Mouse (Mus musculus): ENCODE results near the gene Rgs19. TPM values are rescaled to one million over a fixed set of nuclear protein-coding genes. Genes with fewer than 3 reads are reported as not detected.
A peak's percentile ranks its signal among the peaks of the same experiment; 100 is the strongest.

Gene Rgs19
- polyA plus RNA-seq, 1 experiment from 2014 or later, result 53.3 TPM

- Histone ChIP-seq H3K9ac (peak overlapping the region; percentile 85; the same call in 1 of the 2 replicates), H3K4me1 (peaks cover 14% of the 10 kb centered on the region; the same call in 1 of the 2 replicates), H3K36me3 (no peaks in the 10 kb centered on the region), H3K9me3 (no peaks in the 10 kb centered on the region), H3K27me3 (replicated peaks) (no peaks in the 10 kb centered on the region), H3K4me3 (replicated peaks) (peak overlapping the region; percentile 74), H3K27ac (peak overlapping the region; percentile 37; the same call in 1 of the 2 replicates), H3K4me2 (peak overlapping the region; percentile 89)
- WGBS, result 15% methylated on average over 7 of the region's 7 CpGs
- ATAC-seq (ENCODE audit: insufficient read depth, low FRiP score, low read depth), result 0 out of 2 replicates have a peak, but pooled peaks have one; percentile 9
Measured at GRCm38 (mm10) chr2:181680716-181681117, 13.1 kb downstream of the Rgs19 start.

GRCm38 (mm10) chr2:181679951-181680715 is 13.6 kb downstream of the Rgs19 start, which contains the start of gene Tcea2:
TSS of gene Tcea2 (plus strand) at chr2:181680310.
- WGBS, result under 1% methylated on average over 67 of the region's 69 CpGs
- Histone ChIP-seq H3K36me3 (no peaks in the 10 kb centered on the region), H3K27ac (peak within 1 kb of the TSS; percentile 37; the same call in 1 of the 2 replicates), H3K9me3 (no peaks in the 10 kb centered on the region), H3K4me1 (peaks cover 17% of the 10 kb centered on the region; the same call in 1 of the 2 replicates), H3K4me2 (peak within 1 kb of the TSS; percentile 89), H3K27me3 (replicated peaks) (no peaks in the 10 kb centered on the region), H3K4me3 (replicated peaks) (peak within 1 kb of the TSS; percentile 74), H3K9ac (peak within 1 kb of the TSS; percentile 85)
- ATAC-seq (ENCODE audit: insufficient read depth, low FRiP score, low read depth), result peak; percentile 15; the same call in 1 of the 2 replicates

- no peaks in the 10 kb centered on the region for H3K9me3 ChIP-seq
- no peaks in the 10 kb centered on the region for H3K36me3 ChIP-seq
- peaks cover 17% of the 10 kb centered on the region; the same call in 1 of the 2 replicates for H3K4me1 ChIP-seq
- 49% methylated on average over 1 of the region's 1 CpGs for WGBS
- no peak overlapping the region for H3K9ac ChIP-seq
- no peak overlapping the region for H3K27ac ChIP-seq
- H3K4me3 ChIP-seq (replicated peaks), result no peak overlapping the region
- peak; percentile 59 for ATAC-seq (ENCODE audit: insufficient read depth, low FRiP score, low read depth)
- no peak overlapping the region for H3K4me2 ChIP-seq
- peaks cover 5% of the 10 kb centered on the region; the same call in 1 of the 2 replicates for H3K27me3 ChIP-seq (replicated peaks)
Measured at GRCm38 (mm10) chr2:181678780-181679179, 15.0 kb downstream of the Rgs19 start.

- 0 out of 2 replicates have a peak overlapping the region, but pooled peaks have one; percentile 19 for H3K27ac ChIP-seq
- H3K9ac ChIP-seq, result no peak overlapping the region
- WGBS, result 54% methylated on average over 3 of the region's 3 CpGs
- H3K4me1 ChIP-seq, result peaks cover 17% of the 10 kb centered on the region; the same call in 1 of the 2 replicates
- no peak overlapping the region for H3K4me3 ChIP-seq (replicated peaks)
- no peak overlapping the region for H3K4me2 ChIP-seq
- ATAC-seq (ENCODE audit: insufficient read depth, low FRiP score, low read depth), result no peak
- H3K9me3 ChIP-seq, result no peaks in the 10 kb centered on the region
- no peaks in the 10 kb centered on the region for H3K36me3 ChIP-seq
- H3K27me3 ChIP-seq (replicated peaks), result peaks cover 14% of the 10 kb centered on the region
Measured at GRCm38 (mm10) chr2:181677755-181678098, 16.1 kb downstream of the Rgs19 start.

GRCm38 (mm10) chr2:181677096-181677754 is 16.6 kb downstream of the Rgs19 start:
- WGBS, result 72% methylated on average over 5 of the region's 5 CpGs
- ATAC-seq (ENCODE audit: insufficient read depth, low FRiP score, low read depth), result no peak
- H3K27ac ChIP-seq, result 0 out of 2 replicates have a peak overlapping the region, but pooled peaks have one; percentile 19

GRCm38 (mm10) chr2:181676424-181676823 is 17.4 kb downstream of the Rgs19 start:
- ATAC-seq (ENCODE audit: insufficient read depth, low FRiP score, low read depth), result no peak
- Histone ChIP-seq H3K27me3 (replicated peaks) (peaks cover 28% of the 10 kb centered on the region), H3K9me3 (no peaks in the 10 kb centered on the region), H3K9ac (no peak overlapping the region), H3K36me3 (no peaks in the 10 kb centered on the region), H3K27ac (no peak overlapping the region), H3K4me1 (peaks cover 18% of the 10 kb centered on the region; the same call in 1 of the 2 replicates), H3K4me2 (no peak overlapping the region), H3K4me3 (replicated peaks) (no peak overlapping the region)
- 65% methylated on average over 2 of the region's 2 CpGs for WGBS

More at GRCm38 (mm10) chr2:181677096-181677754, 16.6 kb downstream of the Rgs19 start:
- Histone ChIP-seq H3K27me3 (replicated peaks) (peaks cover 20% of the 10 kb centered on the region), H3K36me3 (no peaks in the 10 kb centered on the region), H3K9ac (no peak overlapping the region), H3K9me3 (no peaks in the 10 kb centered on the region), H3K4me1 (peaks cover 17% of the 10 kb centered on the region; the same call in 1 of the 2 replicates), H3K4me2 (no peak overlapping the region), H3K4me3 (replicated peaks) (no peak overlapping the region)

- 5% methylated on average over 14 of the region's 14 CpGs for WGBS
- Histone ChIP-seq H3K4me1 (peaks cover 19% of the 10 kb centered on the region), H3K4me3 (replicated peaks) (0 out of 2 replicates have a peak overlapping the region, but pooled peaks have one; percentile 3), H3K4me2 (peak overlapping the region; percentile 29; the same call in 1 of the 2 replicates), H3K9me3 (no peaks in the 10 kb centered on the region), H3K27ac (no peak overlapping the region), H3K27me3 (replicated peaks) (peaks cover 37% of the 10 kb centered on the region), H3K36me3 (no peaks in the 10 kb centered on the region), H3K9ac (no peak overlapping the region)
- ATAC-seq (ENCODE audit: insufficient read depth, low FRiP score, low read depth), result peak; percentile 29; the same call in 1 of the 2 replicates
Measured at GRCm38 (mm10) chr2:181675454-181675853, 18.3 kb downstream of the Rgs19 start.

GRCm38 (mm10) chr2:181674934-181675333 is 18.8 kb downstream of the Rgs19 start:
- Histone ChIP-seq H3K9me3 (no peaks in the 10 kb centered on the region), H3K4me2 (no peak overlapping the region), H3K4me3 (replicated peaks) (no peak overlapping the region), H3K27me3 (replicated peaks) (peaks cover 42% of the 10 kb centered on the region), H3K36me3 (no peaks in the 10 kb centered on the region), H3K9ac (no peak overlapping the region), H3K27ac (no peak overlapping the region), H3K4me1 (peaks cover 24% of the 10 kb centered on the region)
- ATAC-seq (ENCODE audit: insufficient read depth, low FRiP score, low read depth), result no peak
- WGBS, result 76% methylated on average over 4 of the region's 4 CpGs

GRCm38 (mm10) chr2:181673501-181673900 is 20.3 kb downstream of the Rgs19 start:
- Histone ChIP-seq H3K9me3 (no peaks in the 10 kb centered on the region), H3K36me3 (no peaks in the 10 kb centered on the region), H3K4me3 (replicated peaks) (no peak overlapping the region), H3K27me3 (replicated peaks) (peaks cover 55% of the 10 kb centered on the region), H3K4me1 (peaks cover 18% of the 10 kb centered on the region), H3K4me2 (no peak overlapping the region), H3K9ac (no peak overlapping the region), H3K27ac (no peak overlapping the region)
- WGBS, result 45% methylated on average over 1 of the region's 1 CpGs
- no peak for ATAC-seq (ENCODE audit: insufficient read depth, low FRiP score, low read depth)

GRCm38 (mm10) chr2:181671984-181672383 is 21.8 kb downstream of the Rgs19 start:
- WGBS, result 31% methylated on average over 7 of the region's 7 CpGs
- Histone ChIP-seq H3K27ac (no peak overlapping the region), H3K4me2 (peak overlapping the region; percentile 87), H3K9ac (no peak overlapping the region), H3K9me3 (no peaks in the 10 kb centered on the region), H3K4me3 (replicated peaks) (no peak overlapping the region), H3K27me3 (replicated peaks) (peaks cover 59% of the 10 kb centered on the region), H3K4me1 (peaks cover 18% of the 10 kb centered on the region), H3K36me3 (no peaks in the 10 kb centered on the region)
- no peak for ATAC-seq (ENCODE audit: insufficient read depth, low FRiP score, low read depth)

GRCm38 (mm10) chr2:181671326-181671725 is 22.5 kb downstream of the Rgs19 start, which contains the start of gene Sox18:
TSS of gene Sox18 (minus strand) at chr2:181671640.
- H3K4me1 ChIP-seq, result peaks cover 18% of the 10 kb centered on the region
- 0 out of 2 replicates have a peak within 1 kb of the TSS, but pooled peaks have one; percentile 26 for H3K27ac ChIP-seq
- peaks cover 59% of the 10 kb centered on the region for H3K27me3 ChIP-seq (replicated peaks)
- peak within 1 kb of the TSS; percentile 87 for H3K4me2 ChIP-seq
- no peak within 1 kb of the TSS; the same call in 1 of the 2 replicates for H3K9ac ChIP-seq
- WGBS, result under 1% methylated on average over 41 of the region's 43 CpGs
- no peaks in the 10 kb centered on the region for H3K36me3 ChIP-seq
- no peak for ATAC-seq (ENCODE audit: insufficient read depth, low FRiP score, low read depth)
- no peaks in the 10 kb centered on the region for H3K9me3 ChIP-seq
- H3K4me3 ChIP-seq (replicated peaks), result peak within 1 kb of the TSS; percentile 45

Measured in stomach, embryonic 15.5 days (tissue).